Comparison of ENCODE assay signal across 18 mouse cellular contexts in the genomic region with DNA sequence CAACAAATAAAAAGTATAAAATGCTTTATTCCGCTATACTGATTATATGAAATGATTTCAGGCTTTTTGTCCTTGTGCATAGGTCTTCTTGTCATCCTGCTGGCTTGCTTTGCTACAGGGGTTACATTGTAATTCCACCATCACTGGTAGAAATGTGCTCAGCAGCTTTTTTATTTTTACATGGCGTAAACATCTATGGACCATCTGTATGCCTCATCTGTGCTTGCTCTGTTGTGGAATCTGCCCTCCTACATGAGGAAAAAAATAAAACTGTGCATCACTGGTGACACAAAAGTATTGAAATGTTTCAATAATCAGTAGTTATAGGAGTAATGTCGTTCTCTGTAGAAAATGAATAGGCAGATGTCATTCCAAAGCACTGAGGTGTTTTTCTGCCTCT.
"Had no signal": no experiment of that assay in that cellular context is flagged by ENCODE, and none has a peak within 500 bp of the region (broad histone marks: within the 10 kb centered on the region; RNA-seq: fewer than 3 reads in every experiment).

No protein-coding gene starts in this region.

- DNase-seq: kidney, adult 2 months; kidney, postnatal 25 days; liver; lung, adult 18-20 months; lung, postnatal 14 days; lung, postnatal 4 days; midbrain, embryonic 14.5 days; right cerebral cortex, postnatal 4 days; thymus, adult 18-20 months; thymus, postnatal 4 days had no signal

- H3K4me1 ChIP-seq: limb, embryonic 10.5 days; limb, embryonic 13.5 days; liver, embryonic 12.5 days; liver, embryonic 15.5 days; lung, embryonic 15.5 days had no signal

- H3K9ac ChIP-seq: limb, embryonic 13.5 days; liver, embryonic 12.5 days; liver, embryonic 15.5 days; lung, embryonic 15.5 days had no signal

- H3K9me3 ChIP-seq: limb, embryonic 10.5 days; limb, embryonic 13.5 days; liver, embryonic 12.5 days; liver, embryonic 15.5 days; lung, embryonic 15.5 days had no signal

- ATAC-seq: intestine, postnatal 0 days; liver, embryonic 12.5 days had no signal

- H3K27me3 ChIP-seq: limb, embryonic 13.5 days; liver, embryonic 12.5 days; liver, embryonic 15.5 days; lung, embryonic 15.5 days had no signal

- H3K27ac ChIP-seq: kidney, postnatal 0 days; limb, embryonic 10.5 days; limb, embryonic 13.5 days; liver, embryonic 12.5 days; liver, embryonic 15.5 days; lung, embryonic 15.5 days had no signal

- H3K4me3 ChIP-seq: limb, embryonic 10.5 days; limb, embryonic 13.5 days; liver, embryonic 12.5 days; liver, embryonic 15.5 days; lung, embryonic 15.5 days had no signal

- H3K36me3 ChIP-seq: limb, embryonic 10.5 days; limb, embryonic 13.5 days; liver, embryonic 12.5 days; liver, embryonic 15.5 days; lung, embryonic 15.5 days had no signal

- H3K4me2 ChIP-seq: limb, embryonic 13.5 days; liver, embryonic 12.5 days; liver, embryonic 15.5 days; lung, embryonic 15.5 days; midbrain, embryonic 11.5 days had no signal
